Mouse (Mus musculus): ENCODE measurements at regions not wholly inside any gene's neighbourhood (a gene's known extent, or its start where the extent isn't known, plus 50 kb on each side); places are given as distances from the start of the nearest gene placed in this dataset.

DNA sequence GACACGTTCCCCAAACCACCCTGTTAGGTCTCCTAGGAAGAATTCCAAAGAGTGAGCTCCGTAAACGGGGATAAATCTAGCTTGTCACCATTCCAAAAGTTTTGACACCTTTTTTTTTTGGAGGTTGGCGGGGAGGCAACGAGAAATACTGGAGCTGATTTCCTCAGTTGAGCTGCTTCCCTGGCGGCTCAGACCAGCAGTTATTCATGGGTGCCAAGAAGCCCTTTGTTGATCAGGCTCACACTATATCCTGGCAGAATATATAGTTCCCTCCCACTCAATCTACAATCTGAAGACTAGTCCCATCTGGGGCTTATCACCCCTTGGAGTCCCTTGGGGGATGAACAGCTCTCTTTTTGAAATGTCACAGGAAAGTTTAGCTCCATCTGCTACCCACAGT lies 77.5 kb upstream of the Tiam2 start:
- DNase-seq (ENCODE audit: low spot score), result no peak

GRCm38 (mm10) chr17:3249320-3249719 lies 77.1 kb upstream of the Tiam2 start:
- DNase-seq (ENCODE audit: low spot score), result no peak

- no peak for DNase-seq (ENCODE audit: low spot score)
These were observed 75.2 kb upstream of the Tiam2 start for GRCm38 (mm10) chr17:3251176-3251575.

DNA sequence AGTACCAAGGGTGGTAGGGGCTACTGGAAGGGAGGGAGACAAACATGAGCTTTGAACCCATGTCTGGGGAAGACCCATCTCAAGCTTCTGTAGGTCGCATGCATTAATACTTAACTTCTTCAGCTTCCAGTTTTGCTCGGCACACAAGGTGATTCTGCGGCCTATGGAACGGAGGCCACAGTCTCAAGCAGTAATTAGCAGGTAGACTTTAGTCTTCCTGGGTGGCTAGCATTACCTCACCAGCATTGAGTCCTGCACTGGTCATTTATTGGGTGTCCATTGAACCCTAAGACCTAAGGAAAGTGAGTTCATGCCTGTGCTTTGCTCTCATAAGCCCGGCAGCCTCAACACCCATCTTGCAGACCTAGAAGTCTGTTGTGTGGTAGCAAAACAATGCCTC lies 74.4 kb upstream of the Tiam2 start:
- DNase-seq (ENCODE audit: low spot score), result no peak

DNA sequence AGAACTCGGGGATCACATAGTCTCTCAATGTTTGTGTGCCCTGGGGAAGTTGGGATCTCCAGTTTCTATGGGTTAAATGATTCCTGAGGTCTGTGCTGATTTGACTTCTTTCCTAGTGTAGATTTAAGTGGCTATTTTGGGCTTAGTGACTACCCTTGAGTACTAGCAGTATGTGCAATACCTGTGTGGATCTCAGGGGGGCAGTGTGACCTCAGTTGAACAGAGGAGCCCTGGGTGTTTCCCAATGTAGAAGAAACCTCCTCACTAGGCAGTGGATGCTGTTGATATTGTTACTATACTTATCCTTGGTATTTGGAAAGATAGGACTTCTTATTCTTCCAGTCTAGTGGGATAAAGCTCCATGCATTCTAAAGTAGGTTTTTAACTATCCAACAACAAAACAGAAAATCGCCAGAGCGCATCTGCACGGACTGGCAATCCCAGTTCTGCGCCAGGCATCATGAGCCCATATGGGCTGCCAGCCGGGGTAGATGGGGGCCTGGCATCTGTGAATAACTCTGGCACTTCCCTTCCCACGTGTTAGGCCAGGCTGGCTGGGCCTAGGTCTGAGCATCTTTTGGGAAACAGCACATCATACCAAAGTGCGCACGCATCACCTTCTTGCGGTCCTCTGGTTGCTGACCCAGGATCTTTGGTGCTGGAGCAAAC lies 72.7 kb upstream of the Tiam2 start:
- peak; percentile 64 for DNase-seq (ENCODE audit: low spot score)

DNA sequence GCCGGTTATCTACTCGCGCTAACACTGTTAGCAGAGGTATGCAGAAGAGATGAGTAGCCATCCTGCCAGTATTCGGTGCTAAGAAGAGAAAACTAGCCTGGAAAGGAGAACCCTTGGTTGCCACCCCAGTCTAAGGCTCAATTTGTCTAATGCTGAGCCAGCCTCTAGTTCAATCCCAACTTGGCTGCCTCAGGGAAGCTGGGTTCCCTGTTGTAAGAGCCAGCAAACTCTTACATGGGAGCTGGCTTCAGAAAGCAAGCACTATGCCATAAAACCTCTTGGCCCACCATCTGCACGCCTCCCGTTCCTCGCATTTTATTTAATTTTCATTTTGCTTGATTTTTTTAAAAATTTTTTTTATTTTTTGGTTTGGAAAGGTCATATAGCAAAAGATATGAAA lies 69.6 kb upstream of the Tiam2 start:
- no peak for DNase-seq (ENCODE audit: low spot score)

DNA sequence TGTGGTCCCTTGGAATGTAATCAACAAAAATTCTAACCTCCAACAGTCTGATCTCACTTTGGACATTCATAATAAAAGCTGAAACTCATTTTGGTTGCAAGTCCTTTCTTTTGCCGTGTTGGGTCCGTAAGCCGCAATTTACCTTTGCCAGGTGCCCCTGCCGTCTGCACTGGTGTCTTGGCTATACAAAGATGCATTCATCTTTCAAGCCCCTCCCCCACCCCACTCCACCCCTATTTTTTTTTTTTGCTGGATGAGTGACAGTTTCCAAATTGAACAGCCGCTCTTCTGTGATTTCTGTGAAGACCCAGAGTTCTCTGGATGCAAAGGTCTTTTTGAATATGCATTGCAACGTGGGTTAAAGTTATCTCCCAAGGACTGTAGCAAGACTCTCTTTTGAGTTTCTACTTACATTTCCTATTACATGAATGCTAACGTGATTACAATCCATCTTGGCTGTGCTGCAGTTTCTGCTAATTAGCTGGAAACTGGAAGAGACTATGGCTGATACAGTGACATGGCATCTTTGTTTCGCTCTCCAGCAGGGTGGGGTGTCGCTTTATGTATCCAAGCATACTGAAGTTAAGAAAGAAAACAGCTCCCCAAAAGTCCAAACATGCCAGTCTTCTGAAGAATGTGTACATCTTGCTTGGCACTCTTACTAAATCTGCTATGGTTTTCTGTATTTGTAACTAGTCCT lies 67.4 kb upstream of the Tiam2 start:
- no peak for DNase-seq (ENCODE audit: low spot score)

DNA sequence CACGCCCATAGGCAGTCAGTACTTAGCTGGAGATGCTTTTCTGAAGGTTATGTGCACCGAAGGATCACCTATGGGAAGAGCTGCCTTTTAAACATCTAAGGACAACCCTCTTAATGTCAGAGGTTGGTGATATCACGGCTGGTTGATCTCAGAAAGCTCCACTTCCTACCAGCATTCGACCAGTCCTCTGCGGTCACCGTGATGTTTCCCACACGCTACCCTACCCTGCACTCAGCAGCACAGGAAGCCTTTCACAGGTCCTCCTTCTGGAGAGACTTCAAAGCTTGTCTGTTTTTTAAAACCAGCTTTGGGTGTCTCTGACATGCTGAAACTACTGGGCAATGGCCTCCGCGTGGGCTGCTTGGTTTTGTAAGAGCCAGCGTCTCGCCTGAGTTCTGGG lies 65.6 kb upstream of the Tiam2 start:
- DNase-seq (ENCODE audit: low spot score), result no peak

- peak; percentile 92 for DNase-seq (ENCODE audit: low spot score)
These were observed 53.0 kb upstream of the Tiam2 start for GRCm38 (mm10) chr17:3273108-3274091.

- DNase-seq (ENCODE audit: low spot score), result peak; percentile 74
These were observed 51.7 kb upstream of the Tiam2 start for GRCm38 (mm10) chr17:3274449-3275285.
